Mouse (Mus musculus) thymus, postnatal 10 days (tissue): ENCODE data around the gene Rb1.

Experiments used
- DNase-seq, 2 experiments: peaks; one replicate each; pipeline ENCODE4 v3.0.0; 2021; ENCODE audit warnings: low spot score in 2 of 2

Rb1 gene

GRCm38 (mm10) chr14:73336316-73337080 is 10.9 kb upstream of the Rb1 start:
- DNase-seq, result no peak

DNA sequence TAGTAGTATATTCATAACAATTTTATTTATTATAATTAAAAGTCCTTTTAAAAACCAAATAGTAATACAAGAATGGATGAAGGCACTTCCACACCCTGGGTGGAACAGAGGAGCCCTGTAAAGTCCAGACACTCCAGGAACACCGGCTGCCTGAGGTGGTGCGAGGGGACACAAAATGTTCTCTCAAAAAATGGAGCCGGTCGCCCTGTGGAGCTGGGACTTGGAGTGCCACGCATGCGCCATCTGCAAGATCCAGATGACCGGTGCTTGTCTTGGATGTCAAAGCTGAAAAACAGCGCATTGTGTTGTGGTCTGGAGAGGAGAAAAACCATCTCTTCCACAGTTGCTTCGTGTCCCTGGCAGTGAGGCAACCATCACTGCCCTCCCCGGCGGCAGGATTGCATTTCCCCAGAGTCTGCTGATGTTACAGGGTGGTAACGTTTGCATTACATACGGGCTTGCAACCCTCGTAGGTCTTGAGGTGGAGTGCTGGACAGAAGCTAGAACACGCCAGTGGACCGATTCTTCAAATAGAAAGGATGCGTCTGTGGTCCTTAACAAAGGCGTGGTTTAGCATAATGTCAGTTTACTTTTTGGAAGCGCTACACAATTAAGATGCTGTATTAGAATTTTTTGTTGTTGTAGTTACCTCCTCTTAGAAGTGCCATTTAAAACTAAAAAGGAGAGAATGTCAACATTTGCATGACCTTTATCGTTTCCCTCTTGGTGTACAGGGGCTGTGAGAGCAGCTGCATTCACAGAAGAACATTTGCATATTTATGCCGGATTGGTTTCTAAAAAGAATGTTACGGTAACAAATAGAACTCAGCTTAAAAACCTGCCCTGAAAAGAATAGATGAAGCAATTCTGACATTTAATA is 9.5 kb upstream of the Rb1 start:
- DNase-seq, result no peak

DNA sequence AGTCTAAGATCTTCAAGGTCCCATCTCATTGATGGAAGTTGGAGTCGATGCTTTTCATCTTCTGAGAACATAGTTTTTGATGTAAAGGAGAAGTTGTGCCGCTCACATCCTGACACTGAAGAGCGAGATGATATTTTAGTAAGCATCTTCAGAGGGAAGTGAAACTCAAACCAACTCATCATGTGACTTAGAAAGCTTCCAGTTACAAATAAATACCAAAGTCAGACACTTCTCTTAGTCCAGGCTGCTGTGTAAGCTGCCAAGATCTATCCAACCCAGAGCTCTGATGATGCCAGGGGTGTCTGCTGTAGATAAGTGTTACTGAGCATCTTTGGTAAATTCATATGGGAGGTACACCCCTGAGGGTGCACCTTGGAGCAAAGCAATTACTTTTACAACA is 8.3 kb upstream of the Rb1 start:
- no peak for DNase-seq

DNA sequence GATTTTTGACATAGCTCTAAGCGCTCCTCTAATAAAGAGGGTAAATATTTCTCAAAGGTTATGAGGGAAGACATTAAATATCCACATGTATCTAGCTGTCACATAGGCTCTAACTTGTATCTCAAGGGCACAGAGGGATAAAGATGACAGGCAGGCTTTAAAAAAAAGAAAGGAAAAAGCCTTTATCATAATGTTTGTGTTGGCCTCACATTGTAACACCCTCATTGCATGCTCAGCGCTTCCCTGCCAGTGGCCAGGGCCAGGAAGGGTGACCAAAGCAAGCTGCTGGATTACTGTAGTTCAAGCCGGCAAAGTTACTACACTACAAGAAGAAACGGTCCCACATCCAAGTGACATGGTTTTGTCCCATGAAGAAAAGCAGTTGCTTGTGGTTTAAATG is 5.8 kb upstream of the Rb1 start:
- DNase-seq, result no peak

GRCm38 (mm10) chr14:73329871-73330270 is 4.2 kb upstream of the Rb1 start:
- DNase-seq, result no peak

GRCm38 (mm10) chr14:73326511-73326910 is 889 bp upstream of the Rb1 start:
- no peak for DNase-seq

GRCm38 (mm10) chr14:73324634-73325455 is 777 bp downstream of the Rb1 start:
- peak; percentile 59 to 66 for DNase-seq

- DNase-seq, result no peak
Measured at GRCm38 (mm10) chr14:73323965-73324364, 1.7 kb downstream of the Rb1 start.

DNA sequence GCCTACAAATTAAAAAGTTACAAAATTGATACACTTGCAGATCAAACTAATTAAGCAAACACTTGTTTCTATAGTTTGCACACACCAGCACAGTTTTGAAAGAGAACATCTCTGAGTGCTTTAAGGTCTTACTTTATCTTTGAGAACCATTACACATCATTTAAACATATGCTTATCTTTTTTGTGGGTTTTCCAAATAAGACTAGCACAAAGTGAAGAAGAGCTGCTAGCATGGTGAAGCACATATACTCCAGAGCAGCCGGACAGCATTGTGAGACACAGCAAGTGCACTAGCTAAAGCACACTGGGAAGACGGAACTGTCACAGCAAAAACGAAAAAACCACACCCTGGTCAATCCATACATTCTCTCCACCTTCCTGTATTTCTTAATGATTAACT is 3.5 kb downstream of the Rb1 start:
- DNase-seq, result no peak

DNA sequence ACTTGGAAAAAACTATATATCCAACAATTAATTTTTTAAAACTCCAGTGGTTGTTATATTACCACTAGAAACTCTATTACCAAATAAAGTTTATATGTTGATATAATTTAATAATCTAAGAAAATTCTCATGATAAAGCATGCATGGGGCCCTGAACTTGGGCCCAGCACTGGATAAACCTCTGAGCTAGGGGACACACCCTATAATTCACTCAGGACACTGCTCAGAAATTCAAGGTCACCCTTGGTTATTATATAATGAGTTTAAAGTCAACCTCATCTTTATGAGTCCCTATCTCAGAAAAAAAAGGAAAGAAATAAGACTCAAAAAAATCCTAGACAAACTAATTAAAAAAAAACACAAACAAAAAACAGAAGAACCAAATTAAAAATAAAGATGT is 8.7 kb downstream of the Rb1 start:
- DNase-seq, result no peak

DNA sequence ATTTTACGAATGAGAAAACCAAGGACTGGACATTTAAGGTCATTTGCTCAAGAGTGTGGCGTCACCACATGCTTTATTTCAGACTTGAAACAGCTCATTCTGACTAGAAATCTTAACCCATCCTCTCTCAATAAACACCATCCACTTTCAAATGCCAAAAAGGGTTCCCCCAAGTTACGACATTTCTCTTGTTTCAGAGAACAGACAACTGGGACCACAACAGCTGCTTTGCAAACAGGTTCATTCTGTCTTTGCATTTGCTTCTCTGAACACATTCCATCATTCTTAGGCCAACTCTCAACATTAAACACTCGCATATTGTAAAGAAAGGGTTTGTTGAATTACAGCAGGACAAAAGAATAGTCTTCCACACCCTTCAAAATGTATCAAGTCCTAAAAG is 11.8 kb downstream of the Rb1 start:
- no peak for DNase-seq

GRCm38 (mm10) chr14:73313396-73313795 is 12.2 kb downstream of the Rb1 start:
- no peak for DNase-seq

- DNase-seq, result no peak
Measured at GRCm38 (mm10) chr14:73312909-73313308, 12.7 kb downstream of the Rb1 start.

GRCm38 (mm10) chr14:73307490-73307889 is 18.1 kb downstream of the Rb1 start:
- no peak for DNase-seq

GRCm38 (mm10) chr14:73303193-73303592 is 22.4 kb downstream of the Rb1 start:
- DNase-seq, result peak; percentile 18 to 71

DNA sequence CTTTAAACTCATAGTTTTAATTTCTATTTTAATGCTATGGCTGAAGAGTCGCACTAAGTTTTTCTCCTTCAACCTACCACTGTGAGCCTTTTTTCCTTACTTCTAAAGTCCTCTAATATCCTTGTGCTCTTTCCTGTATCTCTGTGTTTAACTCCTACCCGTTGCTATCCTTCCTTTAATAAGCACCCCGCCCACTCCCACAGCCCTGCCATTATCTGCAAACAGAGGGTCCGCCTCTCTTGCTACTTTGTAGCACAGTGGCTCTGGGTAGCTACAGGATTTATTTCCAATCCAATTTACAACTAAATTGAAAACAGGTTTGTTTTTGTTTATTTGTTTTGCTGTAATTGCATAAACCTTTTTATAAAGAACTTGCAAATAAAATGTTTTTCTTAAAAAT is 23.8 kb downstream of the Rb1 start:
- no peak for DNase-seq

DNA sequence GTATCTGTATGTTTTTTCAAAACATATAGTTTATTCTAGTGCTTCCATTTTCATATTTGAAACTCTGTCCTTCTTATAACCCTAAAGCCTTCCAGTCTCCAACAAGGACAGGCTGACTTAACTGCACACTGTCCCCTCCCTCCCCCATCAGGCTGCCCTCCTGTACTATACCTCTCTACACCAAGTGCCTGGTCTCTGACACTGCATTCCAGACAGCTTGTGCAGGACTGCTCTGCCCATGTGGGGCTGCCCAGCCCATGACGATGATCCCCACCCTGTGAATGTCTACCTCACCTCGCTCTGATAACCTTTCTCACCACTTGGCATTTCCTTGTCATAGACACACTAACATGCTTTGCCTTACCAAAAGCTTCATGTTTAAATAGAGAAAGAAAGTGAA is 30.1 kb downstream of the Rb1 start:
- DNase-seq, result no peak

- DNase-seq, result no peak
Measured at GRCm38 (mm10) chr14:73293616-73294015, 32.0 kb downstream of the Rb1 start.

- DNase-seq, result no peak
Measured at GRCm38 (mm10) chr14:73292434-73292833, 33.2 kb downstream of the Rb1 start.

DNA sequence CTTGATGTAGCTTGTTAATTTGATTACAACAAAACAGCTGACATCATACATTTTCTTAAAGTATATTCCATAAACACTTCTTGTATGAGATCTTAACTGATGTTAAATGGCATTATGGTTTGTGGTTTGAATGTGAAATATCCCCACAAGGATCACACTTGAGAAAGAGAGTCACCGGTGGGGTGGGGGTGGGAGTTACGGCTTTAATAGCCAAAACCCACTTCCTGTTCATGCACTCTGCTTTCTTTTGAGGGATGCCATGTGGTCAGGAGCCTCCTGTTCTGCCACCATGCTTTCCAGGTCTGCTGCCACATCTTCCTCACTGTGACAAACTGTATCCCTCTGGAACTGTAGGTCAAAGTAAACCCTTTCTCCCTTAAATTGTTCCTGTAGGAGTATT is 35.7 kb downstream of the Rb1 start:
- DNase-seq, result no peak

DNA sequence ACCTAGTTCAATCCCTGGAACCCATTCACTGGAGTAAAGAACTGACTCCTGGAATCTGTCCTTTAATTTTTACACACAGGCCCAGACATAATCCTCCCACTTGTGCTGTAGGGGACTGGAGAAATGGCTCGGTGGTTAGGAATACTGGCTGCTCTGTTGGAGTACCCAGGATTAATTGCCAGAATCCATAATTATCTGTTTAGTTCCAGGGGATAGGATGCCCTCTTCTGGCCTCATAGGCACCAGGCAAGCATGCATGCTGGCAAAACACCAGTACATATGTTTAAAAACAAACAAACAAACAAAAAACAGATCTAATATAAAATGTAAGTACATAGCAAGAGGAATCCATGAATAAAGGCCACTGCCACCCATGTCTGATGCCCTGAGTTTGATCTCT is 44.6 kb downstream of the Rb1 start:
- no peak for DNase-seq

GRCm38 (mm10) chr14:73279096-73279495 is 46.5 kb downstream of the Rb1 start:
- DNase-seq, result no peak
